ENCODE assay signal across 16 mouse cellular contexts in the genomic region with DNA sequence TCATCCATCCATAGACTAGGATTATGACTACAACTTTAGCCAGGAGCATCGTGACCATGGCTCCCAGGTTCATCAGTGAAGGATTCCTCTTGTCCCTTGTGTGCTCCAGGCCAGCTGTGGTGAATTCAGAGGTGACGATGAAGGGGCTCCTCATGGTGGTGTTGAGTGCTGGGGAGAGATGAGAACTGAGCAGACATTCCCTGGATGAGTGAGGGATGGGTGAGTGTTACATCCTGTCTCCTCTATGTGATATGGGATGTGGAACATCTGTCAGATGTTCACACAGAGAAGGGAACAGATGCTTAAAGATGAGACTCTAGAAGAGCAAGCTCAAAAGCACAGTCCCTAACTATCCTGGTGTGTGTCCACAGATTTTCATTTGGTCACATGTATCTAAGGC. TPM values are rescaled to one million over a fixed set of nuclear protein-coding genes. Genes with fewer than 3 reads are reported as not detected.
"Had no signal": no experiment of that assay in that cellular context is flagged by ENCODE, and none has a peak within 500 bp of the region (broad histone marks: within the 10 kb centered on the region; RNA-seq: fewer than 3 reads in every experiment).

No protein-coding gene starts in this region.

RNA-seq across cellular contexts. Expression of a gene that starts 3.0 kb away (rescaled TPM):
- polyA plus RNA-seq: limb, embryonic 10.5 days; limb, embryonic 11.5 days; limb, embryonic 12.5 days; midbrain, embryonic 10.5 days; midbrain, embryonic 11.5 days; midbrain, embryonic 12.5 days; midbrain, embryonic 13.5 days; midbrain, embryonic 15.5 days; midbrain, embryonic 16.5 days; myocyte; neural tube, embryonic 11.5 days; neural tube, embryonic 12.5 days had no signal

RNA-seq across cellular contexts. Expression of a gene that starts 10.7 kb away (rescaled TPM):
- polyA plus RNA-seq: limb, embryonic 10.5 days; limb, embryonic 12.5 days; limb, embryonic 13.5 days; midbrain, embryonic 10.5 days; midbrain, embryonic 11.5 days; midbrain, embryonic 12.5 days; midbrain, embryonic 13.5 days; midbrain, embryonic 14.5 days; midbrain, embryonic 15.5 days; midbrain, embryonic 16.5 days; midbrain, postnatal 0 days; myocyte; neural tube, embryonic 11.5 days; neural tube, embryonic 12.5 days had no signal

RNA-seq across cellular contexts. Expression of a gene that starts 32.5 kb away (rescaled TPM):
- polyA plus RNA-seq: midbrain, embryonic 15.5 days had no signal

RNA-seq across cellular contexts. Expression of a gene that starts 52.8 kb away (rescaled TPM):
- polyA plus RNA-seq: limb, embryonic 10.5 days; limb, embryonic 11.5 days; limb, embryonic 12.5 days; limb, embryonic 13.5 days; macrophage; midbrain, embryonic 10.5 days; midbrain, embryonic 11.5 days; midbrain, embryonic 12.5 days; midbrain, embryonic 13.5 days; midbrain, embryonic 14.5 days; midbrain, embryonic 15.5 days; midbrain, embryonic 16.5 days; midbrain, postnatal 0 days; neural tube, embryonic 12.5 days had no signal
